Mouse (Mus musculus) liver, embryonic 14.5 days (tissue): ENCODE data around the gene Adrb1.

Experiments
- CTCF ChIP-seq: IDR thresholded peaks from 2 replicates; pipeline ENCODE4 v1.5.1; 2016; ENCODE audit warnings: antibody characterized with exemption, low read depth, control low read depth
- EP300 ChIP-seq: IDR thresholded peaks from 2 replicates; pipeline ENCODE4 v1.6.1; 2016; ENCODE audit warnings: antibody characterized with exemption, low read depth

DNA sequence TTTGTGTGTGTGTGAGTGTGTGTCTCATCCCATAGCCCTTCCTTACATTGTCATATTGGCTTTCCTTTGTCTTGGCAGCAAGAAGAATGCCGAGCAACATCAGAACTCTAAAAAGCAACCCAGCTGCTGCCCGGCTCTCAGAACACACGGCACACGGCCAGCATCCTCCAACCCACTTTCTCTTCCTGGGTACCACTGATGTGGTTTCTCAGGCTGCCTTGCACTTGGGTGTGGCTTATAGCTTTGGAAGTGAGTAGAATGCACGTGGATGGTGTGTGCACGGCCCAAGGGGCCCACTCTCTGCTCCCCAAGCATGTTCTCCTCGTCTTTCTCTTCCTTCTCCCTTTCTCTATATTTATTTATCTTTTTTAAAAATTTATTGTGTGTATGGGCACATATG, 36.5 kb upstream of the Adrb1 start:
- TF ChIP-seq EP300 (no peak), CTCF (no peak)
